Mouse (Mus musculus) CH12.LX (cell line): ENCODE results near the gene Sema4a.

Experiments used
- CTCF ChIP-seq, 2 experiments: IDR thresholded peaks in 1 of 2; conservative IDR thresholded peaks in 1 of 2; 2 replicates each; pipeline ENCODE4 v1.5.1; 2011 to 2012; ENCODE audit warnings: low read depth in 2 of 2, low read length in 2 of 2, improper control_type of control experiment in 1 of 2, inconsistent platforms in 1 of 2, mild to moderate bottlenecking in 1 of 2, moderate library complexity in 1 of 2
- EP300 ChIP-seq: IDR thresholded peaks from 2 replicates; pipeline ENCODE4 v1.6.1; 2011; ENCODE audit warnings: low read length, improper control_type of control experiment
- MAX ChIP-seq: IDR thresholded peaks from 2 replicates; pipeline ENCODE4 v1.6.1; 2011; ENCODE audit warnings: low read length, improper control_type of control experiment
- RAD21 ChIP-seq: IDR thresholded peaks from 2 replicates; pipeline ENCODE4 v1.6.1; 2011; ENCODE audit warnings: low read depth, mild to moderate bottlenecking, low read length, improper control_type of control experiment, moderate library complexity
- UBTF ChIP-seq: IDR thresholded peaks from 2 replicates; pipeline ENCODE4 v1.6.1; 2012; ENCODE audit warnings: low read depth, mild to moderate bottlenecking, inconsistent platforms, low read length, improper control_type of control experiment, moderate library complexity
- USF1 ChIP-seq: IDR thresholded peaks from 2 replicates; pipeline ENCODE4 v1.6.1; 2014; ENCODE audit warnings: low read depth, mild to moderate bottlenecking, inconsistent platforms, low read length, improper control_type of control experiment

DNA sequence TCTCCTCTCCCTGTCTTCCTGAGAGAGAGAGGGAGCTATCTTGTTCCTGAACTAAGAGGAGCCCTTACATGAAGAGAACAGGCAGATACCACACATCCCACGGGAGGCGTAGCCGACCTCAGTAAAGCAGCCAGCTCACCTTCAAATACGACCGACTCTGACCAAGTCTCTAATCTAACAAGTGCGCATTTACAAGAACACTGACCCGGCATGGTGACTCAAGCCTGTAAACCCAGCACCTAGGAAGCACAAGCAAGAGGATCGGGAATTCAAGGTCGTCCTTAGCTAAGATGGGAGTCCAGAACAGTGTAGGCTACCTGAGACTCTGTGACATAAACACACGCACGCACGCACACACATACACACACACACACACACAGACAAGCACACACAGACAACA is 18.5 kb downstream of the Sema4a start:
- no peak for TF ChIP-seq MAX
- no peak for TF ChIP-seq CTCF (conservative IDR thresholded peaks at IDR 0.05 in 1 of 2, IDR thresholded peaks at IDR 0.05 in 1 of 2; ENCODE audit: low read depth in 2 of 2, low read length in 2 of 2)
- no peak for TF ChIP-seq UBTF
- TF ChIP-seq RAD21, result no peak
- TF ChIP-seq USF1, result no peak
- TF ChIP-seq EP300, result no peak
